Mouse (Mus musculus) bone marrow, adult 2 months (tissue): ENCODE measurements at regions not wholly inside any gene's neighbourhood (a gene's known extent, or its start where the extent isn't known, plus 50 kb on each side); places are given as distances from the start of the nearest gene placed in this dataset.

Source experiments
- CTCF ChIP-seq: fragments of 200-500 bp; IDR thresholded peaks from 2 replicates; pipeline ENCODE4 v1.5.1; 2011; ENCODE audit warnings: low read length, control low read depth; ENCODE audit not compliant: control insufficient read depth, insufficient read depth
- POLR2A ChIP-seq: fragments of 200-500 bp; IDR thresholded peaks from 2 replicates; pipeline ENCODE4 v1.6.1; 2011; ENCODE audit warnings: low read depth, mild to moderate bottlenecking, control low read depth, low read length, borderline replicate concordance; ENCODE audit not compliant: control insufficient read depth

DNA sequence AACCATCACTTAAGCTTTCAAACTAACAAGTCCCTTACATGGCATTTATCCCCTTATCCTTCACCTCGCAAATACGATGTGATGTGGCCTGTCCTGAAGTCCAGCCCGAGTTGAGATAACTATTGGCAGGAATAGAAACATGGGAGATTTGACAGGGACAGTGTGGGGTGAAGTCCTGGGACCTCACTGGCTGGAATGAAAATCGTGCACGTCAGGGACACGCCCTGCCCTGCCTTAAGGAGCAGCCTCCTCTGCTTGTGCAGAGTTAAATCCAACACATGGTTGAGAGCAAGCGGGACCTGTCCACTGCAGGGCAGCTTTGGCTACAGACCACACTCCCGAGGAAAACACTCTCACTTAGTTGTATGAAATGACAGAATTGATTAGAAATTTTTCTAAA, 451.1 kb downstream of the Sox2 start:
- TF ChIP-seq POLR2A (no peak), CTCF (no peak)
